Mouse (Mus musculus) lung, postnatal 0 days (tissue): Measurements from ENCODE around the gene Fxyd2. TPM values are rescaled to one million over a fixed set of nuclear protein-coding genes. Genes with fewer than 3 reads are reported as not detected.

Source experiments
- ATAC-seq: fragments of 200-750 bp; cut with Nextera tagmentation; 2 replicates; pipeline ENCODE4 v1.8.0; 2017; ENCODE audit warnings: moderate library complexity
- DNase-seq: peaks from one replicate; pipeline ENCODE4 v3.0.0-alpha.2; 2016; ENCODE audit warnings: low spot score
- H3K27ac ChIP-seq: fragments of 300-500 bp; sonication (generic); 2 replicates; pipeline ENCODE4 v1.5.1; 2014; ENCODE audit warnings: antibody characterized with exemption, mild to moderate bottlenecking, low read length, mixed read lengths
- H3K27me3 ChIP-seq: fragments of 300-500 bp; sonication (generic); replicated peaks from 2 replicates; pipeline ENCODE4 v1.6.1; 2014; ENCODE audit warnings: low read length, mixed read lengths; ENCODE audit not compliant: insufficient read depth
- H3K36me3 ChIP-seq: fragments of 300-500 bp; sonication (generic); 2 replicates; pipeline ENCODE4 v1.6.1; 2014; ENCODE audit warnings: low read length, mixed read lengths; ENCODE audit not compliant: insufficient read depth
- H3K4me1 ChIP-seq: fragments of 300-500 bp; sonication (generic); 2 replicates; pipeline ENCODE4 v1.6.1; 2014; ENCODE audit warnings: antibody characterized with exemption, low read depth, low read length, mixed read lengths; ENCODE audit not compliant: insufficient read depth
- H3K4me2 ChIP-seq: fragments of 300-500 bp; sonication (generic); replicated peaks from 2 replicates; pipeline ENCODE4 v1.6.1; 2014; ENCODE audit warnings: low read depth, mild to moderate bottlenecking, low read length, moderate library complexity, mixed read lengths
- H3K4me3 ChIP-seq: fragments of 300-500 bp; sonication (generic); 2 replicates; pipeline ENCODE4 v1.5.1; 2014; ENCODE audit warnings: low read depth, low read length
- H3K9ac ChIP-seq: fragments of 300-500 bp; sonication (generic); replicated peaks from 2 replicates; pipeline ENCODE4 v1.6.1; 2014; ENCODE audit warnings: low read depth, mild to moderate bottlenecking
- H3K9me3 ChIP-seq: fragments of 300-500 bp; sonication (generic); 2 replicates; pipeline ENCODE4 v1.6.1; 2016; ENCODE audit warnings: low read length, mixed read lengths
- CTCF ChIP-seq: IDR thresholded peaks from 2 replicates; pipeline ENCODE4 v1.5.1; 2016; ENCODE audit warnings: antibody characterized with exemption, mild to moderate bottlenecking
- EP300 ChIP-seq: IDR thresholded peaks from 2 replicates; pipeline ENCODE4 v1.6.1; 2016; ENCODE audit warnings: antibody characterized with exemption, mild to moderate bottlenecking, control low read depth
- WGBS: fragments of 180-500 bp; shearing (Covaris S2); extraction: QIAGEN DNeasy Blood & Tissue Kit; methylation state at CpG from one replicate; pipeline ENCODE4 v1.1.7; 2014; 5-methylcytosine and 5-hydroxymethylcytosine counted together
- polyA plus RNA-seq: library from polyadenylated mRNA; unstranded; fragments of >200 nt; fragmentation: Nextera tagmentation; extraction: Ambion mirVana; gene quantifications from 2 replicates; pipeline ENCODE4 v1.2.1, GENCODE M21; 2015

Gene Fxyd2
- polyA plus RNA-seq, 1 experiment from 2014 or later: 1.2 TPM

GRCm38 (mm10) chr9:45383883-45384282, 15.6 kb upstream of the Fxyd2 start:
- Histone ChIP-seq H3K27ac (no peak overlapping the region), H3K36me3 (no peaks in the 10 kb centered on the region), H3K4me1 (no peaks in the 10 kb centered on the region), H3K27me3 (no peaks in the 10 kb centered on the region), H3K9me3 (no peaks in the 10 kb centered on the region), H3K4me3 (no peak overlapping the region), H3K9ac (no peak overlapping the region), H3K4me2 (no peak overlapping the region)
- ATAC-seq: no peak
- no peak for TF ChIP-seq CTCF
- TF ChIP-seq EP300: no peak
- DNase-seq: no peak
- WGBS: 89% methylated on average over 6 of the region's 6 CpGs

DNA sequence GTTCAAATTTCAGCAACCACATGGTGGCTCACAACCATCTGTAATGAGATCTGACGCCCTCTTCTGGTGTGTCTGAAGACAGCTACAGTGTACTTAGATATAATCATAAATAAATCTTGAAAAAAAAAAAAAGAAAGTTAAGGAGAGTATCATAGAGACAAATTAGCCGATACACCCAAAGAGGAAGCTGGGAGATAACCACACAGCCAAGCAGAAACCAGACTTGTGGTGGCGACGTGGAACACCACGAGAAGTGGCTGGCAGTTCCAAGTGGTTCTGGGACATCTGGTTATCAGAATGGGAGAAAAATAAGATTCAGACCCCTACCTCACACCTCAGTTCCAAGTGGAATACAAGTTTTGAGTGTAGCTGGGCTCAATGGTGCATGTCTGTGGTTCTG, 12.8 kb upstream of the Fxyd2 start:
- Histone ChIP-seq H3K27me3 (no peaks in the 10 kb centered on the region), H3K9me3 (no peaks in the 10 kb centered on the region), H3K9ac (no peak overlapping the region), H3K36me3 (no peaks in the 10 kb centered on the region), H3K4me3 (no peak overlapping the region), H3K4me2 (no peak overlapping the region), H3K27ac (no peak overlapping the region), H3K4me1 (no peaks in the 10 kb centered on the region)
- TF ChIP-seq CTCF (no peak), EP300 (no peak)
- DNase-seq (no peak), ATAC-seq (no peak)
- 71% methylated on average over 5 of the region's 5 CpGs for WGBS

DNA sequence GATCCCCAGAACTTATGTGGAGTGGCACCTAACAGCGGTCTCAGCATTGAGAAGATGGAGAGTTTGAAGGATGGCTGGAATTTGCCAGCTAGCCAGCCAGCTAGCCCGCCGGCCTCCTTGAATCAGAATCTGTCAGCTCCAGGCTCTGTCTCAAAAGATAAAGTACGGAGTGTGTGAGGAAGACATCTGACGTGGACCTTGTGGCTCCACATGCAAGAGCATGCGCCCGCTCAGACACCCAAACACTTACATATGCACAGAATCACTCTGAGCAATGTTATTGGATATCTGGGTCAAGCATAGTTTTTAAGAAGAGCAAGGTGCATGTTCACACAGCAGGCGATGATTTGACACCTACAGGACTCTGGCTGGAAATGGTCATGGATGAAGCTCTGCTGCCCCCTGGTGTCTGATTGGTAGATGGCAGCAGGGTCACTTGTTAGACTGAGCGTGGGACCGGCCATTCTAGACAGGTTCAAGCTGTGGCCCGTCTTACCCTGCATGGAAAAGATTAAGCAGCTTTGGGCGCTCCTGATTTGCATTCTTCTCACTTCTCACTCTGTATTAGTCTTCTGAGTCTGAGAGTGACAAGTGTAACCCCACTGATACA, 11.0 kb upstream of the Fxyd2 start:
- peak; percentile 82 for DNase-seq

GRCm38 (mm10) chr9:45389596-45389995, 9.9 kb upstream of the Fxyd2 start:
- no peak overlapping the region for H3K4me2 ChIP-seq
- DNase-seq (no peak), ATAC-seq (0 out of 2 replicates have a peak, but pooled peaks have one; percentile 40)
- no peak for TF ChIP-seq EP300
- no peak for TF ChIP-seq CTCF
- no peak overlapping the region for H3K4me3 ChIP-seq
- H3K9me3 ChIP-seq: no peaks in the 10 kb centered on the region
- no peak overlapping the region for H3K9ac ChIP-seq
- no peaks in the 10 kb centered on the region for H3K4me1 ChIP-seq
- 63% methylated on average over 8 of the region's 8 CpGs for WGBS
- H3K27ac ChIP-seq: no peak overlapping the region
- no peaks in the 10 kb centered on the region for H3K36me3 ChIP-seq
- no peaks in the 10 kb centered on the region for H3K27me3 ChIP-seq

More for the DNA sequence above, 11.0 kb upstream of the Fxyd2 start:
- Histone ChIP-seq H3K9ac (no peak overlapping the region), H3K4me3 (no peak overlapping the region), H3K27ac (no peak overlapping the region), H3K4me2 (no peak overlapping the region), H3K4me1 (no peaks in the 10 kb centered on the region), H3K36me3 (no peaks in the 10 kb centered on the region), H3K27me3 (no peaks in the 10 kb centered on the region), H3K9me3 (no peaks in the 10 kb centered on the region)
- TF ChIP-seq EP300 (no peak), CTCF (peak; percentile 99)
- ATAC-seq: peak; percentile 75
- WGBS: 35% methylated on average over 12 of the region's 12 CpGs

GRCm38 (mm10) chr9:45391299-45391698, 8.2 kb upstream of the Fxyd2 start:
- Histone ChIP-seq H3K27ac (no peak overlapping the region), H3K36me3 (no peaks in the 10 kb centered on the region), H3K4me1 (no peaks in the 10 kb centered on the region), H3K4me3 (no peak overlapping the region), H3K27me3 (no peaks in the 10 kb centered on the region), H3K9ac (no peak overlapping the region), H3K9me3 (no peaks in the 10 kb centered on the region), H3K4me2 (no peak overlapping the region)
- no peak for TF ChIP-seq EP300
- WGBS: 66% methylated on average over 7 of the region's 7 CpGs
- ATAC-seq: no peak
- no peak for DNase-seq

DNA sequence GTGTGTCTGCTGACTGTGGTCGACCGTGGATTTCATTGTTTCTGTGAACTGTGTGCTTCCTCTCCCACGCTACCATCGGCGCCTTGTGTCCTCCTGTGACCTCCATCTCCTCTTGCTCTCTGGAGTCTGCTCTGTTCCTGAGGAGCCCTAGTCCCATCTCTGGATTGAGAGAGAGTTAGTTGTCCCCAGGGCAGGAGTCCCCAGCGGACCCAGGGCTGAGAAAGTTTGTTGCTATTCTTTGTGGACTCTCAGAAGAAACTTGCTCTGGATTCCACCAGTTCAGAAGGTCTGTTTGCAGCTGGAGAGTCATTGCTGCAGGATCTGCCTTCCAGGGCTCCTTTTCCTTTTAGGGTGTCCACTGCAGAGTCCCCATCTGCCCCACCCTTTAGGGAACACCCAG, 4.3 kb upstream of the Fxyd2 start:
- Histone ChIP-seq H3K4me1 (no peaks in the 10 kb centered on the region), H3K4me2 (no peak overlapping the region), H3K27ac (no peak overlapping the region), H3K9me3 (no peaks in the 10 kb centered on the region), H3K36me3 (no peaks in the 10 kb centered on the region), H3K27me3 (no peaks in the 10 kb centered on the region), H3K4me3 (no peak overlapping the region), H3K9ac (no peak overlapping the region)
- no peak for DNase-seq
- TF ChIP-seq CTCF (no peak), EP300 (no peak)
- WGBS: 73% methylated on average over 6 of the region's 6 CpGs
- no peak for ATAC-seq

DNA sequence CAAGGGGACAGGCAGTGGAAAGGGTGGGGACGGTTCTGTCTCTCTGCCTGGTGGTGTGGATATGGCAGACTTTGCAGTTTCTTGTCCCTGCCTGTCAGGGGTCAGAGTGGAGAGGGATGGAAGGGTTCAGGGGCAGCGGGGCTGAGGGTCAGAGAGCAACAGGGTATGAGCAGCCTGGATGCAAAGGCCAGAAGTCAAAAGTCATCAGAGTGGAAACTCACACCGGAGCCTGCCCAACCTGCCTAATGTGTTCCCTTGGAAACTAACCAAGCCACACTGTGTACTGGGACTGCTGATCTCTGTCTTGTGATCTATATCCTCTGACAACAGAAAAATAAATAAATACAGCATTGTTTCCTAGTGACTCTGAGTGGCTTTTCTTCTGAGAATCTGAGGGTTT, 3.7 kb upstream of the Fxyd2 start:
- no peaks in the 10 kb centered on the region for H3K36me3 ChIP-seq
- no peak for DNase-seq
- H3K4me2 ChIP-seq: no peak overlapping the region
- ATAC-seq: no peak
- WGBS: 37% methylated on average over 3 of the region's 3 CpGs
- no peak overlapping the region for H3K9ac ChIP-seq
- no peaks in the 10 kb centered on the region for H3K9me3 ChIP-seq
- H3K4me3 ChIP-seq: no peak overlapping the region
- H3K27ac ChIP-seq: no peak overlapping the region
- no peaks in the 10 kb centered on the region for H3K27me3 ChIP-seq
- no peaks in the 10 kb centered on the region for H3K4me1 ChIP-seq
- no peak for TF ChIP-seq CTCF
- TF ChIP-seq EP300: no peak
